In genomic region chr13:93924735-93925432, GRCm38 (mm10) we compare ENCODE assay signal across 18 mouse cellular contexts.
DNase-seq lines count a peak whose midpoint lies in the region; ATAC-seq and TF ChIP-seq lines count a peak whose summit lies in the region.
"Had no signal": no experiment of that assay in that cellular context is flagged by ENCODE, and none has a peak within 500 bp of the region (broad histone marks: within the 10 kb centered on the region; RNA-seq: fewer than 3 reads in every experiment).

No protein-coding gene starts in this region.

- no peak for TF ChIP-seq CTCF in layer of hippocampus, adult 2 months (conservative IDR thresholded peaks at IDR 0.05)

- no peaks in the 10 kb centered on the region for H3K27me3 ChIP-seq in embryonic facial prominence, embryonic 15.5 days
- H3K27me3 ChIP-seq: liver, embryonic 15.5 days; neural tube, embryonic 15.5 days had no signal

- no peak overlapping the region for H3K9ac ChIP-seq in embryonic facial prominence, embryonic 15.5 days
- H3K9ac ChIP-seq: liver, embryonic 15.5 days; neural tube, embryonic 15.5 days had no signal

- DNase-seq in frontal cortex, postnatal 36 days (ENCODE audit: low spot score in 2 of 2), result no peak
- DNase-seq in layer of hippocampus, adult 2 months (ENCODE audit: low spot score in 2 of 2), result no peak
- DNase-seq in layer of hippocampus, adult 11-12 months (ENCODE audit: low spot score), result no peak
- DNase-seq in NIH3T3 (ENCODE audit: low read depth), result peak; percentile 30
- DNase-seq in urinary bladder, adult 2 months (ENCODE audit: low spot score), result no peak
- no peak for DNase-seq in frontal cortex, postnatal 14 days (ENCODE audit: low spot score in 2 of 2)
- DNase-seq: adrenal gland, adult 2 months; cerebellum, adult 9-10 months; heart, adult 2 months; left cerebral cortex, postnatal 4 days; retina, postnatal 1 day; thymus, adult 2 months had no signal

- peak; percentile 20; the same call in 1 of the 2 replicates for ATAC-seq in frontal cortex, adult (ENCODE audit: low TSS enrichment)
- peak; percentile 78 for ATAC-seq in embryonic facial prominence, embryonic 15.5 days (ENCODE audit: insufficient number of reproducible peaks, low FRiP score, low TSS enrichment, low read depth)

- WGBS in embryonic facial prominence, embryonic 15.5 days, result 39% methylated on average over 9 of the region's 9 CpGs

- peaks cover 25% of the 10 kb centered on the region for H3K4me1 ChIP-seq in embryonic facial prominence, embryonic 15.5 days
- H3K4me1 ChIP-seq: liver, embryonic 15.5 days had no signal

- no peaks in the 10 kb centered on the region for H3K36me3 ChIP-seq in embryonic facial prominence, embryonic 15.5 days
- H3K36me3 ChIP-seq: liver, embryonic 15.5 days; neural tube, embryonic 15.5 days had no signal

- no peak overlapping the region for H3K4me3 ChIP-seq in layer of hippocampus, adult 2 months
- H3K4me3 ChIP-seq in embryonic facial prominence, embryonic 15.5 days (replicated peaks), result no peak overlapping the region
- H3K4me3 ChIP-seq: heart, adult 2 months; liver, embryonic 15.5 days; megakaryocyte, embryonic 14.5 days; neural tube, embryonic 15.5 days had no signal

- H3K27ac ChIP-seq in layer of hippocampus, adult 2 months, result peak overlapping the region; percentile 62
- H3K27ac ChIP-seq in embryonic facial prominence, embryonic 15.5 days (replicated peaks), result peak overlapping the region; percentile 79
- H3K27ac ChIP-seq: heart, adult 2 months; kidney, postnatal 0 days; liver, embryonic 15.5 days; neural tube, embryonic 15.5 days had no signal

- H3K4me2 ChIP-seq in embryonic facial prominence, embryonic 15.5 days (replicated peaks), result no peak overlapping the region
- H3K4me2 ChIP-seq: liver, embryonic 15.5 days; neural tube, embryonic 15.5 days had no signal

- no peaks in the 10 kb centered on the region for H3K9me3 ChIP-seq in embryonic facial prominence, embryonic 15.5 days (replicated peaks)
- H3K9me3 ChIP-seq: liver, embryonic 15.5 days; neural tube, embryonic 15.5 days had no signal
